Mouse (Mus musculus): ENCODE results near the gene Prickle2.

Gene Prickle2

GRCm38 (mm10) chr6:92520088-92520875 is 185.7 kb downstream of the Prickle2 start:
- peak; percentile 44 for DNase-seq (ENCODE audit: low read depth, low spot score)

- DNase-seq (ENCODE audit: low read depth, low spot score): no peak
These were observed 187.5 kb downstream of the Prickle2 start for GRCm38 (mm10) chr6:92518438-92518968.

GRCm38 (mm10) chr6:92517002-92517401 is 189.0 kb downstream of the Prickle2 start:
- peak; percentile 58 for DNase-seq (ENCODE audit: low read depth, low spot score)

GRCm38 (mm10) chr6:92512001-92512400 is 194.0 kb downstream of the Prickle2 start:
- peak; percentile 32 for DNase-seq (ENCODE audit: low read depth, low spot score)

GRCm38 (mm10) chr6:92509712-92510111 is 196.2 kb downstream of the Prickle2 start:
- peak; percentile 60 for DNase-seq (ENCODE audit: low read depth, low spot score)

- DNase-seq (ENCODE audit: low read depth, low spot score): no peak
These were observed 199.7 kb downstream of the Prickle2 start for GRCm38 (mm10) chr6:92506276-92506675.

GRCm38 (mm10) chr6:92499449-92499848 is 206.5 kb downstream of the Prickle2 start:
- DNase-seq (ENCODE audit: low read depth, low spot score): no peak

- no peak for DNase-seq (ENCODE audit: low read depth, low spot score)
These were observed 207.4 kb downstream of the Prickle2 start for GRCm38 (mm10) chr6:92498574-92498973.

GRCm38 (mm10) chr6:92497279-92497678 is 208.7 kb downstream of the Prickle2 start:
- no peak for DNase-seq (ENCODE audit: low read depth, low spot score)

GRCm38 (mm10) chr6:92495500-92495899 is 210.5 kb downstream of the Prickle2 start:
- no peak for DNase-seq (ENCODE audit: low read depth, low spot score)

GRCm38 (mm10) chr6:92481690-92481956 is 224.3 kb downstream of the Prickle2 start:
- no peak for DNase-seq (ENCODE audit: low read depth, low spot score)

- peak; percentile 73 for DNase-seq (ENCODE audit: low read depth, low spot score)
These were observed 224.8 kb downstream of the Prickle2 start for GRCm38 (mm10) chr6:92480941-92481689.

GRCm38 (mm10) chr6:92478612-92479011 is 227.3 kb downstream of the Prickle2 start:
- no peak for DNase-seq (ENCODE audit: low read depth, low spot score)

- peak; percentile 71 for DNase-seq (ENCODE audit: low read depth, low spot score)
These were observed 228.3 kb downstream of the Prickle2 start for GRCm38 (mm10) chr6:92477621-92478020.

- no peak for DNase-seq (ENCODE audit: low read depth, low spot score)
These were observed 236.5 kb downstream of the Prickle2 start for GRCm38 (mm10) chr6:92469456-92469855.

- peak; percentile 61 for DNase-seq (ENCODE audit: low read depth, low spot score)
These were observed 237.1 kb downstream of the Prickle2 start for GRCm38 (mm10) chr6:92468892-92469291.

GRCm38 (mm10) chr6:92468383-92468791 is 237.6 kb downstream of the Prickle2 start:
- no peak for DNase-seq (ENCODE audit: low read depth, low spot score)

- DNase-seq (ENCODE audit: low read depth, low spot score): no peak
These were observed 238.6 kb downstream of the Prickle2 start for GRCm38 (mm10) chr6:92467343-92467742.

- DNase-seq (ENCODE audit: low read depth, low spot score): no peak
These were observed 240.3 kb downstream of the Prickle2 start for GRCm38 (mm10) chr6:92465666-92466065.

GRCm38 (mm10) chr6:92464781-92465337 is 241.1 kb downstream of the Prickle2 start:
- DNase-seq (ENCODE audit: low read depth, low spot score): peak; percentile 39

GRCm38 (mm10) chr6:92463768-92464167 is 242.2 kb downstream of the Prickle2 start:
- peak; percentile 95 for DNase-seq (ENCODE audit: low read depth, low spot score)

GRCm38 (mm10) chr6:92460750-92461149 is 245.2 kb downstream of the Prickle2 start:
- no peak for DNase-seq (ENCODE audit: low read depth, low spot score)

Data from 3T3-L1 (cell line).